Mouse (Mus musculus): ENCODE data around the gene Fgf14. TPM values are rescaled to one million over a fixed set of nuclear protein-coding genes. Genes with fewer than 3 reads are reported as not detected.

Fgf14 gene
- polyA plus RNA-seq, 1 experiment from 2014 or later = 2.5 TPM

DNA sequence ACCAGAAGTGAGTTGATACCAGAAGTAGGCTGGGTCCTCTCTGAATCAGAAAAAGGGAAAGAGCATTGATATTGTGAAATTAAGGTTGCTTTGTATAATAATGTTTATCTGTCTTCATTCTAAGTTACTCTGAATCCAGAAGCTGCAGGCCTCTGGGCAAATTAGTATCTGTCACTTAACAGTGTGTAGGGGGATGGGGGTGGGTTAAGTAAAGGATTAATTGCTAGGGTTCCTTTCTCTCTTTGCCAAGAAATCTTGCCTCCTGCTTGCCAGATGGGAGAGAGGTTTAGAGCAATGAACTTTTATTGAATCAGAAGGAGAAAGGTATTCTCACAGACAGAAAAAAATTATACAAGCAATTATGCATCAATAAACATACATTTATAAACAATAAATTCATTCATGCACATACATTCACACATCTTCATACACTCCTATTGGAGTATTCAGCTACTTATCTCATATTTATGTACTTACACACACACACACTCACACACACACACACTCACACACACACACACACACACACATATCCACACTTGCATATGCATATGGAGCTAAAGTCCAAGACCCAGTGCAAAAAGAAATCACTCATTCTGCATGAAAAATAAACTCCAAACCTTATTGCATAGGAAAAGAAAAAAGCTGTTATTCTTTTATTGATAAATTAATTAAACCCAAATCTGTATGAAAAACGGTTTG lies 357.8 kb downstream of the Fgf14 start:
- H3K4me2 ChIP-seq (ENCODE audit: low read length) = no peak overlapping the region
- ATAC-seq (ENCODE audit: insufficient number of reproducible peaks, insufficient read depth, low FRiP score, low read depth) = no peak
- no peaks in the 10 kb centered on the region for H3K27me3 ChIP-seq (ENCODE audit: control insufficient read depth, insufficient read depth, low read length)
- no peak overlapping the region for H3K27ac ChIP-seq (replicated peaks in 1 of 2; ENCODE audit: control insufficient read depth in 1 of 2, insufficient read depth in 1 of 2, low read depth in 2 of 2, low read length in 2 of 2)
- no peaks in the 10 kb centered on the region for H3K9me3 ChIP-seq (ENCODE audit: control insufficient read depth, low read length)
- H3K4me1 ChIP-seq (ENCODE audit: control insufficient read depth in 2 of 2, insufficient read depth in 2 of 2, low read length in 2 of 2) = no peaks in the 10 kb centered on the region
- H3K4me3 ChIP-seq (ENCODE audit: control insufficient read depth in 1 of 2, insufficient read depth in 1 of 2, low read depth in 1 of 2, low read length in 2 of 2) = no peak overlapping the region
- 56% methylated on average over 1 of the region's 1 CpGs for WGBS
- no peak overlapping the region for H3K9ac ChIP-seq (ENCODE audit: low read length)
- H3K36me3 ChIP-seq (ENCODE audit: control insufficient read depth, insufficient read depth, low read length) = no peaks in the 10 kb centered on the region

DNA sequence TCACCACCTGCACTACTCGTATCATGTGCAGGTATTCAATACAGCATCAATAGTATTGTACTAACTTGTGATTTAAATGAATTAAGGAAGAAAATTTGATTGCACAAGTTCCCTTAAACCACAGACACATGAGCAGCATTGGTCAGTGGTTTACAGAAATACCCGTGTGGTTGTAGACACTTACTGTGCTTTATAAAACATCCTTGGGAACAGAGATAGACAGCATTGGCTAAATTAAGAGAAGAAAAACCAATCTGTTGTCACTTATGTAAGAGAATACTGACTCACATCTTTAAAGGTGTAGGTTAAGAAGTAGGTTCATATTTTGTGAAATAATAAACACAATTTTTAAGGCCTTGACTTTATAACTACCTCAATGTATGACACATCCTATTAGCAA lies 361.4 kb downstream of the Fgf14 start:
- Histone ChIP-seq H3K9ac (ENCODE audit: low read length) (no peak overlapping the region), H3K9me3 (ENCODE audit: control insufficient read depth, low read length) (no peaks in the 10 kb centered on the region), H3K36me3 (ENCODE audit: control insufficient read depth, insufficient read depth, low read length) (no peaks in the 10 kb centered on the region), H3K4me1 (ENCODE audit: control insufficient read depth in 2 of 2, insufficient read depth in 2 of 2, low read length in 2 of 2) (no peaks in the 10 kb centered on the region), H3K27ac (replicated peaks in 1 of 2; ENCODE audit: control insufficient read depth in 1 of 2, insufficient read depth in 1 of 2, low read depth in 2 of 2, low read length in 2 of 2) (no peak overlapping the region), H3K4me2 (ENCODE audit: low read length) (no peak overlapping the region), H3K27me3 (ENCODE audit: control insufficient read depth, insufficient read depth, low read length) (no peaks in the 10 kb centered on the region), H3K4me3 (ENCODE audit: control insufficient read depth in 1 of 2, insufficient read depth in 1 of 2, low read depth in 1 of 2, low read length in 2 of 2) (no peak overlapping the region)
- 64% methylated on average over 2 of the region's 2 CpGs for WGBS
- ATAC-seq (ENCODE audit: insufficient number of reproducible peaks, insufficient read depth, low FRiP score, low read depth) = no peak

DNA sequence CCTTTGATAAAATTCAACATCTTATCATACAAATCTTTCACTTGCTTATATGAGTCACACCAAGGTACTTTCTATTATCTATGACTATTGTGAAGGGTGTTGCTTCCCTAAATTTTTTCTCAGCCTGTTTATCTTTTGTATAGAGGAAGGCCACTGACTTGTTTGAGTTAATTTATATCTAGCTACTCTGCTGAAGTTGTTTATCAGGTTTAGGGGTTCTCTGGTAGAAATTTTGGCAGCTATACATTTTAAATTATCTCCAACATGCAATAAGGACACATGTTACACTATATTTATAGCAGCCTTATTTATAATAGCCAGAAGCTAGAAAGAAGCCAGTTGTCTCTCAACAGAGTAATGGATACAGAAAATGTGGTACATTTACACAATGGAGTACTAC lies 389.9 kb downstream of the Fgf14 start:
- Histone ChIP-seq H3K4me2 (ENCODE audit: low read length) (no peak overlapping the region), H3K36me3 (ENCODE audit: control insufficient read depth, insufficient read depth, low read length) (no peaks in the 10 kb centered on the region), H3K27me3 (ENCODE audit: control insufficient read depth, insufficient read depth, low read length) (no peaks in the 10 kb centered on the region), H3K4me1 (ENCODE audit: control insufficient read depth in 2 of 2, insufficient read depth in 2 of 2, low read length in 2 of 2) (no peaks in the 10 kb centered on the region), H3K9me3 (ENCODE audit: control insufficient read depth, low read length) (no peaks in the 10 kb centered on the region), H3K4me3 (ENCODE audit: control insufficient read depth in 1 of 2, insufficient read depth in 1 of 2, low read depth in 1 of 2, low read length in 2 of 2) (no peak overlapping the region), H3K27ac (replicated peaks in 1 of 2; ENCODE audit: control insufficient read depth in 1 of 2, insufficient read depth in 1 of 2, low read depth in 2 of 2, low read length in 2 of 2) (no peak overlapping the region), H3K9ac (ENCODE audit: low read length) (no peak overlapping the region)
- no peak for ATAC-seq (ENCODE audit: insufficient number of reproducible peaks, insufficient read depth, low FRiP score, low read depth)

DNA sequence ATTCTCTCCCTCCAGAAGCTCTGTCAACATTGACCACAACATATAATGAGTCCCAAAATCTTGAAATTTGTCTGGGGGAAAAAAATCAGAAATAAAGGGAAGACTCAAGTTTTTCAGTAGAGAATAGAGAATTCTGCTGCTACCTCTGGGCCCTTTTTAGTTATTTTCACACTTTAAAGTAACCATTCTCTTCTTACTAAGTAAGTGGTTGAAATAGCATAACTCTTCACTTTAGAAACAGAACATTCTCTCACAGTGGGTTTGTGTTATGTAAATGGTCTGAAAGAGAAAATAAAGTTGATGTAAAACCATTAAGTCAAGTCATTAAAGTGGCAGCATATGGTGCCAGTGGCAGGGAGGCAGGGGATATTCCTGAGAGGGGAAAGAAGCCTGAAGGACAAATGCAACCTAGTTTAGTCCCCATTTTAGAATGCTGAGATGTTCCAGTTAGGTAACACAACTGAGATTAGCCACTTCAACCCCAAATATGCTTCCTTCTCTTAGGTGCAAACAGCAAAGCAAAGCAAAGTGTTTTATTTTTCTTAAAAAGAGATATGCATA lies 398.5 kb downstream of the Fgf14 start:
- Histone ChIP-seq H3K4me3 (ENCODE audit: control insufficient read depth in 1 of 2, insufficient read depth in 1 of 2, low read depth in 1 of 2, low read length in 2 of 2) (no peak overlapping the region), H3K4me2 (ENCODE audit: low read length) (no peak overlapping the region), H3K36me3 (ENCODE audit: control insufficient read depth, insufficient read depth, low read length) (no peaks in the 10 kb centered on the region), H3K27ac (replicated peaks in 1 of 2; ENCODE audit: control insufficient read depth in 1 of 2, insufficient read depth in 1 of 2, low read depth in 2 of 2, low read length in 2 of 2) (no peak overlapping the region), H3K27me3 (ENCODE audit: control insufficient read depth, insufficient read depth, low read length) (no peaks in the 10 kb centered on the region), H3K4me1 (ENCODE audit: control insufficient read depth in 2 of 2, insufficient read depth in 2 of 2, low read length in 2 of 2) (no peaks in the 10 kb centered on the region), H3K9me3 (ENCODE audit: control insufficient read depth, low read length) (no peaks in the 10 kb centered on the region), H3K9ac (ENCODE audit: low read length) (no peak overlapping the region)
- ATAC-seq (ENCODE audit: insufficient number of reproducible peaks, insufficient read depth, low FRiP score, low read depth) = no peak

DNA sequence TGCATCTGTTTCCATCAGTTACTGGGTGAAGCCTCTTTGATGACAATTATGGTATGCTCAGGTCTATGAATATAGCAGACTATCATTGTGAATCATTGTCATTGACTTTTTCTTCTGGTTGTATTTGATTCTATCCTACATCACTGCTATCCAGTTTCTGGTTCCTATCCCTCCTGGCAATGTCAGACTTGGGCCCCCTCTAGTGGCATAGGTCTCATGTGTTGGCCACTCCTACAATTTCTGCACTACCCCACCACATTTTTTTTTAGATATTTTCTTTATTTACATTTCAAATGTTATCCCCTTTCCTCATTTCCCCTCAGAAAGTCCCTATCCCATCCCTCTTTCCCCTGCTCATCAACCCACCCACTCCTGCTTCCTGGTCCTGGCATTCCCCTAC lies 409.9 kb downstream of the Fgf14 start:
- no peaks in the 10 kb centered on the region for H3K36me3 ChIP-seq (ENCODE audit: control insufficient read depth, insufficient read depth, low read length)
- no peaks in the 10 kb centered on the region for H3K27me3 ChIP-seq (ENCODE audit: control insufficient read depth, insufficient read depth, low read length)
- no peak overlapping the region for H3K9ac ChIP-seq (ENCODE audit: low read length)
- no peak overlapping the region for H3K4me2 ChIP-seq (ENCODE audit: low read length)
- no peaks in the 10 kb centered on the region for H3K9me3 ChIP-seq (ENCODE audit: control insufficient read depth, low read length)
- H3K27ac ChIP-seq (replicated peaks in 1 of 2; ENCODE audit: control insufficient read depth in 1 of 2, insufficient read depth in 1 of 2, low read depth in 2 of 2, low read length in 2 of 2) = no peak overlapping the region
- H3K4me3 ChIP-seq (ENCODE audit: control insufficient read depth in 1 of 2, insufficient read depth in 1 of 2, low read depth in 1 of 2, low read length in 2 of 2) = no peak overlapping the region
- no peaks in the 10 kb centered on the region for H3K4me1 ChIP-seq (ENCODE audit: control insufficient read depth in 2 of 2, insufficient read depth in 2 of 2, low read length in 2 of 2)
- no peak for ATAC-seq (ENCODE audit: insufficient number of reproducible peaks, insufficient read depth, low FRiP score, low read depth)

DNA sequence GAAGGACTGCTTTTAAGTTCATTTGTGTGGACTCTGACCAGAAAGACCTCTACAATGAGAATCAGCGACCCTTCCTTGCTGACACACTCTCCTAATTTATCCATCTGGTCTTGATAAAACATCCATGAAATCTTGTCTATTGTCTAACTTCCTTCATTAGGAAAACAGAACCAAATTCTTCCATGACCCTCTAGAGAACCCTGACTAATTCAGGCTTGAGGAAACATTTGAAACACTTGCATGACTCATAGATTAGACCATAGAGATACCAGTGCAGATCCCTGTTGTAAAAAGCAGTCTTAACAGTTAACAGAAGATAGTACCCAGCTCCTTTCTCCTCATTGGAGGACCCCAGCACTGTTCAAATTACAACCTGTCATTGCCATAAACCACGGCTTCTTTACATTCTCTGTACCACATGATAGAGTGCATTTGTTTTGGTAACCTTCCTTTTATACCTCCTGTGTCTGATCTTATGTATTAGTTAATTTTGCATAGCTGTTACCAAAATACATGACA lies 412.3 kb downstream of the Fgf14 start:
- H3K36me3 ChIP-seq (ENCODE audit: control insufficient read depth, insufficient read depth, low read length) = no peaks in the 10 kb centered on the region
- H3K4me3 ChIP-seq (ENCODE audit: control insufficient read depth in 1 of 2, insufficient read depth in 1 of 2, low read depth in 1 of 2, low read length in 2 of 2) = no peak overlapping the region
- H3K9ac ChIP-seq (ENCODE audit: low read length) = no peak overlapping the region
- H3K27ac ChIP-seq (replicated peaks in 1 of 2; ENCODE audit: control insufficient read depth in 1 of 2, insufficient read depth in 1 of 2, low read depth in 2 of 2, low read length in 2 of 2) = no peak overlapping the region
- no peak for ATAC-seq (ENCODE audit: insufficient number of reproducible peaks, insufficient read depth, low FRiP score, low read depth)
- no peaks in the 10 kb centered on the region for H3K9me3 ChIP-seq (ENCODE audit: control insufficient read depth, low read length)
- WGBS = 19% methylated on average over 2 of the region's 2 CpGs
- H3K4me2 ChIP-seq (ENCODE audit: low read length) = no peak overlapping the region
- no peaks in the 10 kb centered on the region for H3K27me3 ChIP-seq (ENCODE audit: control insufficient read depth, insufficient read depth, low read length)
- no peaks in the 10 kb centered on the region for H3K4me1 ChIP-seq (ENCODE audit: control insufficient read depth in 2 of 2, insufficient read depth in 2 of 2, low read length in 2 of 2)

DNA sequence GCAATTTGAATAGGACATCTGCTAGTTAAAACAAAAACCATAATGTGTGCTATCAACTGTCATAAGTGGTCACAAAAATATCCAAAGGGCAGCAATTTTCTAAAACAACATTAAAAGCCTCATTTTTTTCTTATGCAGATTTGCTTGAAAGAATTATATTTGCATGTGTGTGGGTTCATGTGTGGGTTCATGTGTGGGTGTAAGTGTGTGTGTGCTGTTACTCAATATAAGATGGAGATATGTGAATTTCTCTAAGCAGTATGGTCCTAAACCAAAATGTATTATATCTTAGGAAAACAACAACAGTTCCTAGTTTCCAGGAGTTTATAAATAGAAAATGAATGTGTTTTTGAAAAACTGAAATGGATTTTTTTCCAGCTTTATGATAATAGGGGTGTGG lies 413.7 kb downstream of the Fgf14 start:
- Histone ChIP-seq H3K27me3 (ENCODE audit: control insufficient read depth, insufficient read depth, low read length) (no peaks in the 10 kb centered on the region), H3K9ac (ENCODE audit: low read length) (no peak overlapping the region), H3K27ac (replicated peaks in 1 of 2; ENCODE audit: control insufficient read depth in 1 of 2, insufficient read depth in 1 of 2, low read depth in 2 of 2, low read length in 2 of 2) (no peak overlapping the region), H3K4me3 (ENCODE audit: control insufficient read depth in 1 of 2, insufficient read depth in 1 of 2, low read depth in 1 of 2, low read length in 2 of 2) (no peak overlapping the region), H3K36me3 (ENCODE audit: control insufficient read depth, insufficient read depth, low read length) (no peaks in the 10 kb centered on the region), H3K4me2 (ENCODE audit: low read length) (no peak overlapping the region), H3K4me1 (ENCODE audit: control insufficient read depth in 2 of 2, insufficient read depth in 2 of 2, low read length in 2 of 2) (no peaks in the 10 kb centered on the region), H3K9me3 (ENCODE audit: control insufficient read depth, low read length) (no peaks in the 10 kb centered on the region)
- ATAC-seq (ENCODE audit: insufficient number of reproducible peaks, insufficient read depth, low FRiP score, low read depth) = no peak

DNA sequence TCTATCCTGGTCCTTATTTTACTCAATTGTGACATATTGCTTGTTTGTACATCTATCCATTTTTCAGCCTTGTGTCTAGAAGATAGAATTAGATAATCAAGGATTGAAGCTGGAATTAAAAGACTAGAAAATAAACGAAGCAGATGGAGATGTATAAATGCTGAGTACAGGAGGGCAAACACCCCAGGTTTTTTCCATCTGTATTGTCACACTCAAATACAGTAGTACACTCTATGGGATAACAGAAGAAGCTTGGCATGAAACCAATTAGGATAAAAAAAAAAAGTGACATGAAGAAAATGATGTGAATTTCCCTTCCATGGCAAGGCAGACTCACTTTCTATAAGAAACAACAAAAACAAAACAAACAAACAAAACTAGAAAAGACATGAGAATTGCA lies 429.4 kb downstream of the Fgf14 start:
- H3K27me3 ChIP-seq (ENCODE audit: control insufficient read depth, insufficient read depth, low read length) = no peaks in the 10 kb centered on the region
- no peak for ATAC-seq (ENCODE audit: insufficient number of reproducible peaks, insufficient read depth, low FRiP score, low read depth)
- no peak overlapping the region for H3K4me3 ChIP-seq (ENCODE audit: control insufficient read depth in 1 of 2, insufficient read depth in 1 of 2, low read depth in 1 of 2, low read length in 2 of 2)
- H3K27ac ChIP-seq (replicated peaks in 1 of 2; ENCODE audit: control insufficient read depth in 1 of 2, insufficient read depth in 1 of 2, low read depth in 2 of 2, low read length in 2 of 2) = no peak overlapping the region
- no peaks in the 10 kb centered on the region for H3K9me3 ChIP-seq (ENCODE audit: control insufficient read depth, low read length)
- H3K9ac ChIP-seq (ENCODE audit: low read length) = no peak overlapping the region
- 65% methylated on average over 1 of the region's 1 CpGs for WGBS
- H3K4me2 ChIP-seq (ENCODE audit: low read length) = no peak overlapping the region
- H3K4me1 ChIP-seq (ENCODE audit: control insufficient read depth in 2 of 2, insufficient read depth in 2 of 2, low read length in 2 of 2) = no peaks in the 10 kb centered on the region
- H3K36me3 ChIP-seq (ENCODE audit: control insufficient read depth, insufficient read depth, low read length) = no peaks in the 10 kb centered on the region
